Mouse (Mus musculus): ENCODE measurements around the gene Itpr2. TPM values are rescaled to one million over a fixed set of nuclear protein-coding genes. Genes with fewer than 3 reads are reported as not detected.

Itpr2 gene
- polyA plus RNA-seq, 1 experiment from 2014 or later = 6.3 TPM

DNA sequence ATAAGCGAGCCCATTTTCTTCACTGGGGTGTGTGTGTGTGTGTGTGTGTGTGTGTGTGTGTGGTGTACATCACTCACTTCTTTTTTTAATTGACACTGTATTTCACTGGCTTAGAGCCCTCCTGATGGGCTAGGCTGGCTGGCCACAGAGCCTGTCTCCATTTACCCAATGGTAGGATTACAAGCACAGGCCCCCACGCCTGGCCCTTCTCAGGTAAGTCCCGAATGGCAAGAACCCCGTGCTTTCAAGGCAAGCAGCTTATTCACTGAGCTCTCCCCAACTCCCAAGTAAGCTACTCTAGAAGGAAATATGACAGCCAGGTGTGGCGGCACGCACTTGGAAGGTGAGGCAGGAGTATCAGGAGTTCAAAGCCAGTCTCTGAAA lies 91.6 kb downstream of the Itpr2 start:
- no peak overlapping the region for H3K4me3 ChIP-seq (ENCODE audit: low read depth, low read length)
- no peak for ATAC-seq

DNA sequence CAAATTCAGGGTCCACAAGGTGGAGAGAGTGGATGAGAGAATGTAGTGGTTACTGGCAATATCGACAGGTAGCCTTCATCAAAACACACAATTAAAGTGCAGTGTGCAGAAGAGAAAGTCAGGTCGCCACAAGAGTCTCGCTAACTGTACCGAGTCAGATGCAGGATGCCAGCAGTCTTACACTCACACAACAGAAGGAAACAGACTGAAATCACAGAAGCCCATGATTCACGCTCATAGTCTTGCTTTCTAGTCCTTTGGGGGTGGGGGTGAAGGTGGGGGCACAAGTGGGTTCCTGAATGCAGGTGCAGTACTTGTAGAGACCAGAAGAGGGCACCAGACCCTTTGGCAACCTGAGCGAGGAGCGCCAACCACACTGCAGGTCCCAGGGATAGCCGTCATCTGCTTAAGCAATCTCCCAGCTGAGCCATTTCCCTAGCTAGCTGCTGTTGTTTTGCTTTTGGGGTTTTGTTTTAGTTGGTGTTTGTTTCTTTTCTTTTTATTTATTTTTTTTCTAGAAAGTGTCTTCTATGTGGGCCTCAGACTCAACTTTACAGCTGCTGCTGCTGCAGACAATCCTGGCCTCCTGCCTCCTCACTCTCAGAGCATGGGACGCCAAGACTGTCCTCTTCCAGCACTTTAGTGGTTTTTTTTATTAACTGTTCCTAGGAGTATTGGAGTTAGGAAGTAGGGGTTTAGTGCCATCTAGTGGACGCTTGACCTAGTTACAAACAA lies 92.2 kb downstream of the Itpr2 start:
- ATAC-seq = peak; percentile 81
- peak; percentile 87 for TF ChIP-seq CTCF (IDR thresholded peaks at IDR 0.05; ENCODE audit: low read depth)
- WGBS = 20% methylated on average over 10 of the region's 10 CpGs
- Histone ChIP-seq H3K4me1 (replicated peaks; ENCODE audit: control insufficient read depth, insufficient read depth, low read length) (no peaks in the 10 kb centered on the region), H3K27me3 (replicated peaks; ENCODE audit: control insufficient read depth, insufficient read depth, low read length) (no peaks in the 10 kb centered on the region), H3K36me3 (ENCODE audit: control insufficient read depth, insufficient read depth) (peaks cover 4% of the 10 kb centered on the region; the same call in 1 of the 2 replicates), H3K4me2 (replicated peaks; ENCODE audit: low read depth) (peak overlapping the region; percentile 51), H3K4me3 (ENCODE audit: low read depth, low read length) (0 out of 2 replicates have a peak overlapping the region, but pooled peaks have one; percentile 0), H3K27ac (ENCODE audit: low read depth, low read length) (no peak overlapping the region), H3K9ac (ENCODE audit: low read depth, low read length) (no peak overlapping the region), H3K9me3 (ENCODE audit: control insufficient read depth) (no peaks in the 10 kb centered on the region)

More for the DNA sequence above, 91.6 kb downstream of the Itpr2 start:
- WGBS = 79% methylated on average over 6 of the region's 6 CpGs
- Histone ChIP-seq H3K27ac (ENCODE audit: low read depth, low read length) (no peak overlapping the region), H3K36me3 (ENCODE audit: control insufficient read depth, insufficient read depth) (peaks cover 5% of the 10 kb centered on the region; the same call in 1 of the 2 replicates), H3K27me3 (replicated peaks; ENCODE audit: control insufficient read depth, insufficient read depth, low read length) (no peaks in the 10 kb centered on the region), H3K9ac (ENCODE audit: low read depth, low read length) (no peak overlapping the region), H3K9me3 (ENCODE audit: control insufficient read depth) (no peaks in the 10 kb centered on the region), H3K4me1 (replicated peaks; ENCODE audit: control insufficient read depth, insufficient read depth, low read length) (no peaks in the 10 kb centered on the region), H3K4me2 (replicated peaks; ENCODE audit: low read depth) (peak overlapping the region; percentile 51; the same call in 1 of the 2 replicates)
- no peak for TF ChIP-seq CTCF (IDR thresholded peaks at IDR 0.05; ENCODE audit: low read depth)

DNA sequence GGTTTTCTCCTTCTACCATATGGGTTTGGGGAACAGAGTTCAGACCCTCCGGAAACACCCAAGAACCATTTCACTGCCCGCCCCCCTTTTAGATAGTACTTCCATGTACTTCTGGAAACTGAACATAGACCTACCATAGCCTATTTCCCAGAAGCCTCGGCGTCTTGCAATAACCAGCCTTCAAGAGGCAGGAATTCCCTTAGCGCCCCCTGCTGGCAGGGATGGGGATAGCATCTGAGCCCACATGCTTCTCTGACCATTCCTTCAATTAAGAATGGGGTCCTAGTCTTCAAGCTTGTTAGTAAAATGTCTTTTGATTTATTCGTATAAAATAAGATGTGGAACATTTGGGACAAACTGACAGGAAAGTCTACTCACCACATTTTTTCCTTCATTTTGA lies 96.6 kb downstream of the Itpr2 start:
- ATAC-seq = no peak
- Histone ChIP-seq H3K9me3 (ENCODE audit: control insufficient read depth) (no peaks in the 10 kb centered on the region), H3K9ac (ENCODE audit: low read depth, low read length) (no peak overlapping the region), H3K4me2 (replicated peaks; ENCODE audit: low read depth) (no peak overlapping the region), H3K4me3 (ENCODE audit: low read depth, low read length) (no peak overlapping the region), H3K36me3 (ENCODE audit: control insufficient read depth, insufficient read depth) (no peaks in the 10 kb centered on the region; the same call in 1 of the 2 replicates), H3K4me1 (replicated peaks; ENCODE audit: control insufficient read depth, insufficient read depth, low read length) (no peaks in the 10 kb centered on the region), H3K27ac (ENCODE audit: low read depth, low read length) (no peak overlapping the region), H3K27me3 (replicated peaks; ENCODE audit: control insufficient read depth, insufficient read depth, low read length) (0 out of 2 replicates have a peak, but pooled peaks cover 2% of the 10 kb centered on the region)
- TF ChIP-seq CTCF (IDR thresholded peaks at IDR 0.05; ENCODE audit: low read depth) = peak; percentile 89
- WGBS = 52% methylated on average over 6 of the region's 6 CpGs

DNA sequence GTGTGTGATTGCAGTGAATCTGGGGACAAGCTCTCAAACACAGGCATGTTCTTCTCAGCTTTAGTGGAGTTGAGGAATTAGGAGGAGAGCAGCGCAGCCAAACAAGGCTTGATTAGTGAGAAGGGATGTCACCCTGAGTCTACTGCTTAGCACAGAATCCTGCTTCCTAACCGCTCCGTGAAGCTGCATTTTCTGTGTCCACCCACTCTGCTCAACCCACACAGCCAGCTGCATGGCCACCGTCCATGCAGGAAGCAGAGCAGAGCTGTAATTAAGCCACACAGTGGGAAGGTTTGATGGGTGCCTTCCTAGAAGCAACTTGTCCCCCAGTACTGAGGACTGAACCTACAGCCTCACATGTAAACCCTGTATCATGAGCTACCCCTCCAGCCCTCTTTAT lies 97.1 kb downstream of the Itpr2 start:
- 0 out of 2 replicates have a peak, but pooled peaks cover 3% of the 10 kb centered on the region for H3K27me3 ChIP-seq (replicated peaks; ENCODE audit: control insufficient read depth, insufficient read depth, low read length)
- H3K9ac ChIP-seq (ENCODE audit: low read depth, low read length) = no peak overlapping the region
- TF ChIP-seq CTCF (IDR thresholded peaks at IDR 0.05; ENCODE audit: low read depth) = no peak
- no peak overlapping the region for H3K27ac ChIP-seq (ENCODE audit: low read depth, low read length)
- no peaks in the 10 kb centered on the region for H3K9me3 ChIP-seq (ENCODE audit: control insufficient read depth)
- H3K4me2 ChIP-seq (replicated peaks; ENCODE audit: low read depth) = no peak overlapping the region
- no peak for ATAC-seq
- WGBS = 82% methylated on average over 4 of the region's 4 CpGs
- H3K36me3 ChIP-seq (ENCODE audit: control insufficient read depth, insufficient read depth) = no peaks in the 10 kb centered on the region; the same call in 1 of the 2 replicates
- H3K4me1 ChIP-seq (replicated peaks; ENCODE audit: control insufficient read depth, insufficient read depth, low read length) = no peaks in the 10 kb centered on the region
- H3K4me3 ChIP-seq (ENCODE audit: low read depth, low read length) = no peak overlapping the region

DNA sequence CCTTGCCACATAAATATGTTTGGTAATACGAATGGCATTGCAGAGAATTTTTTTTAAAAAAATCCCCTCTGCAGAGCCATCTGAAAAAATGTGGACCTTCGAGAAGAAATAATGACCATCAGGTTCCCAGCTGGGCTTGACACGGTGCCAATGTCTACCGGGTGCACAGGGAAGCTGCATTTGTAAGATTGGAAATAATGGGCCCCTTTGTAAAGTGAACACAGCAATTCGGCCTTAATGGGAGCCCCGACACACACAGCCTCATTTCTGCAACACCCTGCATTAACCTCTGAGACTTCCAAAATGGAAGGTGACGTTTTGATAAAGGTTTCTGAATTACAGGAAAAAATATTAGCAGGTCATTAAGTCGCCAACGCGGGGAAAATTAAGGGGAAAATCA lies 97.9 kb downstream of the Itpr2 start:
- H3K36me3 ChIP-seq (ENCODE audit: control insufficient read depth, insufficient read depth) = no peaks in the 10 kb centered on the region; the same call in 1 of the 2 replicates
- no peak overlapping the region for H3K27ac ChIP-seq (ENCODE audit: low read depth, low read length)
- no peaks in the 10 kb centered on the region for H3K4me1 ChIP-seq (replicated peaks; ENCODE audit: control insufficient read depth, insufficient read depth, low read length)
- H3K9ac ChIP-seq (ENCODE audit: low read depth, low read length) = no peak overlapping the region
- no peak for TF ChIP-seq CTCF (IDR thresholded peaks at IDR 0.05; ENCODE audit: low read depth)
- WGBS = 78% methylated on average over 10 of the region's 10 CpGs
- H3K9me3 ChIP-seq (ENCODE audit: control insufficient read depth) = no peaks in the 10 kb centered on the region
- 0 out of 2 replicates have a peak, but pooled peaks cover 3% of the 10 kb centered on the region for H3K27me3 ChIP-seq (replicated peaks; ENCODE audit: control insufficient read depth, insufficient read depth, low read length)
- no peak for ATAC-seq
- no peak overlapping the region for H3K4me2 ChIP-seq (replicated peaks; ENCODE audit: low read depth)
- H3K4me3 ChIP-seq (ENCODE audit: low read depth, low read length) = no peak overlapping the region

DNA sequence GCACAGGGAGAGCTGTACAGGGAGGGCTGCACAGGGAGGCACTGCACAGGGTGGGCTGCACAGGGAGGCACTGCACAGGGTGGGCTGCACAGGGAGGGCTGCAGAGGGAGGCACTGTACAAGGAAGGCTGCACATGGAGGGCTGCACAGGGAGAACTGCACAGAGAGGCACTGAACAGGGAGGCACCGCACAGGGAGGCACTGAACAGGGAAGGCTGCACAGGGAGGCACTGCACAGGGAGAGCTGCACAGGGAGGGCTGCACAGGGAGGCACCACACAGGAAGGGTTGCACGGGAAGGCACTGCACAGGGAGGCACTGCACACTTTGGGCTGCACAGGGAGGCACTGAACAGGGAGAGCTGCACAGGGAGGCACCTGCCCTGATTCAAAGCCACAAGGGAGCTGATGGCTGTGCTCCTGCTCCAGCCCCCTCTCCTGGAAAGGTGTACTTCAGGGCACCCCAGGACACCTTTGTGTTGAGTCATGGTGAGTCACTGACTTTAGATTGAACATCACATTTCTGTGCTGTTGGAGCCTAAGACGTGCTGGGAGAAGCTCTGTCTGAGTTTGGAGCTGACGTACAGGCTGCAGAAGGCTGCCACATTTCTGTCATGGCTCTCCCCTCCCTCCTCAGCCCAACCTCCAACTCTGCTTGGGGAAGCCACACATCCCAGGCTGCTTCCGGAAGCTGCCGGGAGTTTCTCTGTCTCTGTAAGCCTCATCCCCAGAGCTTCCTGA lies 98.9 kb downstream of the Itpr2 start:
- ATAC-seq = no peak
- no peak overlapping the region for H3K4me2 ChIP-seq (replicated peaks; ENCODE audit: low read depth)

More for the DNA sequence above, 98.9 kb downstream of the Itpr2 start:
- no peaks in the 10 kb centered on the region for H3K4me1 ChIP-seq (replicated peaks; ENCODE audit: control insufficient read depth, insufficient read depth, low read length)
- no peaks in the 10 kb centered on the region for H3K9me3 ChIP-seq (ENCODE audit: control insufficient read depth)
- H3K4me3 ChIP-seq (ENCODE audit: low read depth, low read length) = no peak overlapping the region
- 0 out of 2 replicates have a peak, but pooled peaks cover 3% of the 10 kb centered on the region for H3K27me3 ChIP-seq (replicated peaks; ENCODE audit: control insufficient read depth, insufficient read depth, low read length)
- TF ChIP-seq CTCF (IDR thresholded peaks at IDR 0.05; ENCODE audit: low read depth) = 0 out of 2 replicates have a peak, but pooled peaks have one; percentile 2
- WGBS = 38% methylated on average over 6 of the region's 6 CpGs
- no peak overlapping the region for H3K27ac ChIP-seq (ENCODE audit: low read depth, low read length)
- H3K36me3 ChIP-seq (ENCODE audit: control insufficient read depth, insufficient read depth) = no peaks in the 10 kb centered on the region; the same call in 1 of the 2 replicates
- H3K9ac ChIP-seq (ENCODE audit: low read depth, low read length) = no peak overlapping the region

Measured in intestine, postnatal 0 days (tissue).